Mouse (Mus musculus): Measurements from ENCODE around the gene Olfr134. TPM values are rescaled to one million over a fixed set of nuclear protein-coding genes. Genes with fewer than 3 reads are reported as not detected.
"Not testable (repeated sequence)": the region's sequence is repeated elsewhere in the genome, so short reads cannot be mapped to it uniquely, and the experiment has no call there.

Gene Olfr134
- not detected in 2 replicates for polyA plus RNA-seq (2014; fragmentation: Nextera tagmentation; extraction: Ambion mirVana)

- no peak within 1 kb of the TSS for H3K4me3 ChIP-seq (ENCODE audit: low read depth, low read length)
- no peaks in the 10 kb centered on the region for H3K4me1 ChIP-seq (ENCODE audit: control insufficient read depth, insufficient read depth, low read length)
- no peaks in the 10 kb centered on the region for H3K36me3 ChIP-seq (ENCODE audit: control insufficient read depth, insufficient read depth, low read length)
- no peak within 1 kb of the TSS for H3K4me2 ChIP-seq (ENCODE audit: low read depth, low read length)
- no peaks in the 10 kb centered on the region for H3K9me3 ChIP-seq (ENCODE audit: control insufficient read depth, low read length)
- no peaks in the 10 kb centered on the region for H3K27me3 ChIP-seq (ENCODE audit: control insufficient read depth, insufficient read depth, low read length)
- H3K9ac ChIP-seq (replicated peaks; ENCODE audit: low read depth, low read length), result no peak within 1 kb of the TSS
- 66% methylated on average over 3 of the region's 3 CpGs for WGBS
- H3K27ac ChIP-seq (ENCODE audit: low read depth, low read length), result no peak within 1 kb of the TSS
- ATAC-seq (ENCODE audit: low read depth), result no peak
These were observed at the start of gene Olfr134 for GRCm38 (mm10) chr17:38171088-38171487. Gene Olfr134, plus strand, starts transcription at chr17:38171388.

GRCm38 (mm10) chr17:38124199-38124598 lies 47.0 kb upstream of the Olfr134 start:
- H3K4me1 ChIP-seq (ENCODE audit: control insufficient read depth, insufficient read depth, low read length); H3K27ac ChIP-seq (ENCODE audit: low read depth, low read length); H3K4me3 ChIP-seq (ENCODE audit: low read depth, low read length); H3K9me3 ChIP-seq (ENCODE audit: control insufficient read depth, low read length); H3K4me2 ChIP-seq (ENCODE audit: low read depth, low read length); ATAC-seq (ENCODE audit: low read depth); H3K36me3 ChIP-seq (ENCODE audit: control insufficient read depth, insufficient read depth, low read length); H3K9ac ChIP-seq (replicated peaks; ENCODE audit: low read depth, low read length); H3K27me3 ChIP-seq (ENCODE audit: control insufficient read depth, insufficient read depth, low read length): not testable (repeated sequence)
- 89% methylated on average over 1 of the region's 1 CpGs for WGBS

GRCm38 (mm10) chr17:38125371-38125770 lies 45.8 kb upstream of the Olfr134 start:
- not testable (repeated sequence) for H3K9ac ChIP-seq (replicated peaks; ENCODE audit: low read depth, low read length); H3K36me3 ChIP-seq (ENCODE audit: control insufficient read depth, insufficient read depth, low read length); ATAC-seq (ENCODE audit: low read depth); H3K4me3 ChIP-seq (ENCODE audit: low read depth, low read length); H3K27me3 ChIP-seq (ENCODE audit: control insufficient read depth, insufficient read depth, low read length); H3K27ac ChIP-seq (ENCODE audit: low read depth, low read length); H3K9me3 ChIP-seq (ENCODE audit: control insufficient read depth, low read length); H3K4me2 ChIP-seq (ENCODE audit: low read depth, low read length); H3K4me1 ChIP-seq (ENCODE audit: control insufficient read depth, insufficient read depth, low read length)
- WGBS, result 70% methylated on average over 3 of the region's 3 CpGs

- ATAC-seq (ENCODE audit: low read depth), result no peak
- Histone ChIP-seq H3K9ac (replicated peaks; ENCODE audit: low read depth, low read length) (no peak within 1 kb of the TSS), H3K27me3 (ENCODE audit: control insufficient read depth, insufficient read depth, low read length) (no peaks in the 10 kb centered on the region), H3K27ac (ENCODE audit: low read depth, low read length) (no peak within 1 kb of the TSS), H3K4me1 (ENCODE audit: control insufficient read depth, insufficient read depth, low read length) (no peaks in the 10 kb centered on the region), H3K4me3 (ENCODE audit: low read depth, low read length) (no peak within 1 kb of the TSS), H3K9me3 (ENCODE audit: control insufficient read depth, low read length) (no peaks in the 10 kb centered on the region), H3K36me3 (ENCODE audit: control insufficient read depth, insufficient read depth, low read length) (no peaks in the 10 kb centered on the region), H3K4me2 (ENCODE audit: low read depth, low read length) (no peak within 1 kb of the TSS)
- 69% methylated on average over 1 of the region's 1 CpGs for WGBS
These were observed 36.8 kb upstream of the Olfr134 start, which contains the start of gene Olfr132 for GRCm38 (mm10) chr17:38134426-38134825. Gene Olfr132, minus strand, starts transcription at chr17:38134526.

GRCm38 (mm10) chr17:38144981-38145380 lies 26.2 kb upstream of the Olfr134 start, which contains the start of gene Olfr133:
Gene Olfr133, plus strand, starts transcription at chr17:38145281.
- no peak within 1 kb of the TSS for H3K27ac ChIP-seq (ENCODE audit: low read depth, low read length)
- no peak within 1 kb of the TSS for H3K4me2 ChIP-seq (ENCODE audit: low read depth, low read length)
- 70% methylated on average over 2 of the region's 2 CpGs for WGBS
- no peaks in the 10 kb centered on the region for H3K9me3 ChIP-seq (ENCODE audit: control insufficient read depth, low read length)
- ATAC-seq (ENCODE audit: low read depth), result no peak
- H3K4me3 ChIP-seq (ENCODE audit: low read depth, low read length), result no peak within 1 kb of the TSS
- H3K4me1 ChIP-seq (ENCODE audit: control insufficient read depth, insufficient read depth, low read length), result no peaks in the 10 kb centered on the region
- H3K27me3 ChIP-seq (ENCODE audit: control insufficient read depth, insufficient read depth, low read length), result no peaks in the 10 kb centered on the region
- H3K36me3 ChIP-seq (ENCODE audit: control insufficient read depth, insufficient read depth, low read length), result no peaks in the 10 kb centered on the region
- H3K9ac ChIP-seq (replicated peaks; ENCODE audit: low read depth, low read length), result no peak within 1 kb of the TSS

GRCm38 (mm10) chr17:38204035-38204434 lies 32.8 kb downstream of the Olfr134 start, which contains the start of gene Olfr135:
Gene Olfr135, plus strand, starts transcription at chr17:38204335.
- Histone ChIP-seq H3K27ac (ENCODE audit: low read depth, low read length) (no peak within 1 kb of the TSS), H3K4me2 (ENCODE audit: low read depth, low read length) (no peak within 1 kb of the TSS), H3K27me3 (ENCODE audit: control insufficient read depth, insufficient read depth, low read length) (no peaks in the 10 kb centered on the region), H3K9ac (replicated peaks; ENCODE audit: low read depth, low read length) (no peak within 1 kb of the TSS), H3K9me3 (ENCODE audit: control insufficient read depth, low read length) (no peaks in the 10 kb centered on the region), H3K36me3 (ENCODE audit: control insufficient read depth, insufficient read depth, low read length) (no peaks in the 10 kb centered on the region), H3K4me1 (ENCODE audit: control insufficient read depth, insufficient read depth, low read length) (no peaks in the 10 kb centered on the region), H3K4me3 (ENCODE audit: low read depth, low read length) (no peak within 1 kb of the TSS)
- WGBS, result 95% methylated on average over 1 of the region's 1 CpGs
- ATAC-seq (ENCODE audit: low read depth), result no peak

Other genes starting within 250 kb of the Olfr134 start
- gene Olfr761, start 218.3 kb upstream of the Olfr134 start, polyA plus RNA-seq (2014; fragmentation: Nextera tagmentation; extraction: Ambion mirVana), result not detected in 2 replicates
- gene Olfr129, start 111.3 kb upstream of the Olfr134 start, polyA plus RNA-seq (2014; fragmentation: Nextera tagmentation; extraction: Ambion mirVana), result not detected in 2 replicates
- not detected in 2 replicates for gene Olfr130, start 107.5 kb upstream of the Olfr134 start, polyA plus RNA-seq (2014; fragmentation: Nextera tagmentation; extraction: Ambion mirVana)
- gene Olfr131, start 82.7 kb upstream of the Olfr134 start, polyA plus RNA-seq (2014; fragmentation: Nextera tagmentation; extraction: Ambion mirVana), result not detected in 2 replicates
- gene Olfr132, start 36.9 kb upstream of the Olfr134 start, polyA plus RNA-seq (2014; fragmentation: Nextera tagmentation; extraction: Ambion mirVana), result not detected in 2 replicates
- not detected in 2 replicates for gene Olfr133, start 26.1 kb upstream of the Olfr134 start, polyA plus RNA-seq (2014; fragmentation: Nextera tagmentation; extraction: Ambion mirVana)
- not detected in 2 replicates for gene Olfr135, start 32.9 kb downstream of the Olfr134 start, polyA plus RNA-seq (2014; fragmentation: Nextera tagmentation; extraction: Ambion mirVana)
- gene Olfr138, start 89.6 kb downstream of the Olfr134 start, polyA plus RNA-seq (2014; fragmentation: Nextera tagmentation; extraction: Ambion mirVana), result not detected in 2 replicates
- not detected in 2 replicates for gene Olfr137, start 136.2 kb downstream of the Olfr134 start, polyA plus RNA-seq (2014; fragmentation: Nextera tagmentation; extraction: Ambion mirVana)
- not detected in 2 replicates for gene Olfr136, start 158.4 kb downstream of the Olfr134 start, polyA plus RNA-seq (2014; fragmentation: Nextera tagmentation; extraction: Ambion mirVana)
- not detected in 2 replicates for gene Esp36, start 248.8 kb downstream of the Olfr134 start, polyA plus RNA-seq (2014; fragmentation: Nextera tagmentation; extraction: Ambion mirVana)

All from neural tube, embryonic 14.5 days (tissue).